Mouse (Mus musculus) erythroblast, embryonic 14.5 days (primary cell): ENCODE results near the gene Sox13.

ENCODE experiments used
- GATA1 ChIP-seq: IDR thresholded peaks from 2 replicates; pipeline ENCODE4 v1.6.1; 2012; ENCODE audit warnings: low read length, inconsistent platforms, mixed read lengths
- TAL1 ChIP-seq: IDR thresholded peaks from 3 replicates; pipeline ENCODE4 v1.6.1; 2012; ENCODE audit warnings: low read length, inconsistent platforms, mixed read lengths

DNA sequence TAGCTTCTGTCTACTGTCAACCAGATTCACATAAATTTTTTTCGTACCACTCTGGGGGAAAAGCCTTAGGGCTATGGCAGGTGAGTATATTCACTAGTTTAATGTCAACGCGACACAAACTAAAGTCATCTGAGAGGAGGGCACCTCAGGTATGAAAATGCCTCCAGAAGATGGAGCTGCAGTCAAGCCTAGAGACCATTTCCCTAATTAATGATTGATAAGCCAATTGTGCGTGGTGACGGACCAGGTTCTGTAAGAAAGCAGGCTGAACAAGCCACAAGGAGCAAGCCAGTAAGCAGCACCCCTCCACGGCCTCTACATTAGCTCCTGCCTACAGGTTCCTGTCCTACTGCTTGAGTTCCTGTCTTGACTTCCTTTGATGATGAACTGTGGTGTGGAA lies 63.2 kb downstream of the Sox13 start:
- TF ChIP-seq GATA1 = no peak
- no peak for TF ChIP-seq TAL1
